Comparison of ENCODE assay signal across 19 mouse cellular contexts in the genomic region with DNA sequence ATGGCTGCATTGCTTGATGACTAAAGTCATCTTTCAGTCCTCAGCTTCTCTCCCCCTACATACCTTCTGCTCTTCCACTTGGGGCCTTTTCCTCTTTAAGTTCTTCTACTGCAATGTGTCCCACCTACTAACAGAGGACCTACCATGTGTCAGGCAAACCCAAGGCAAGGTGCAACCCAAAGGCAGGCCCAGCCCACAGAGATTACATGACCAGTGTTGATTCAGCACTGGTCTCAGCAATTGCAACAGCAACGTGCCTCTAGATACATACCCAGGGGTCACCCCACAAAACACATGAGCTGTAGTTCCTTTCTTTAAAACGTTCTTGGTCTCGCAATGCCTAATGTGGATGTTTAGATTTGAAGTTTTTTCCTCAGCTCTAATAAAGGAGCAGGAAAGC.
"Had no signal": no experiment of that assay in that cellular context is flagged by ENCODE, and none has a peak within 500 bp of the region (broad histone marks: within the 10 kb centered on the region; RNA-seq: fewer than 3 reads in every experiment).

No protein-coding gene starts in this region.

- H3K9me3 ChIP-seq: liver, embryonic 13.5 days; megakaryocyte, embryonic 14.5 days; midbrain, embryonic 10.5 days; midbrain, embryonic 15.5 days; neural tube, embryonic 12.5 days; neural tube, embryonic 15.5 days had no signal

- H3K27ac ChIP-seq: liver, embryonic 13.5 days; midbrain, embryonic 10.5 days; midbrain, embryonic 15.5 days; neural tube, embryonic 12.5 days; neural tube, embryonic 15.5 days; stomach, postnatal 0 days had no signal

- H3K4me3 ChIP-seq: liver, embryonic 13.5 days; megakaryocyte, embryonic 14.5 days; midbrain, embryonic 10.5 days; midbrain, embryonic 15.5 days; neural tube, embryonic 12.5 days; neural tube, embryonic 15.5 days had no signal

- ATAC-seq: midbrain, embryonic 15.5 days had no signal

- DNase-seq: kidney, adult 2 months; kidney, postnatal 10 days; kidney, postnatal 36 days; liver, embryonic 13.5 days; lung, adult 2 months; lung, postnatal 14 days; lung, postnatal 4 days; right cerebral cortex, adult 18-20 months; right cerebral cortex, postnatal 14 days; right cerebral cortex, postnatal 4 days; thymus, adult 2 months; thymus, postnatal 14 days; thymus, postnatal 4 days had no signal

- H3K9ac ChIP-seq: liver, embryonic 13.5 days; midbrain, embryonic 15.5 days; neural tube, embryonic 12.5 days; neural tube, embryonic 15.5 days had no signal

- H3K36me3 ChIP-seq: liver, embryonic 13.5 days; midbrain, embryonic 10.5 days; midbrain, embryonic 15.5 days; neural tube, embryonic 12.5 days; neural tube, embryonic 15.5 days had no signal

- H3K4me2 ChIP-seq: liver, embryonic 13.5 days; midbrain, embryonic 15.5 days; neural tube, embryonic 12.5 days; neural tube, embryonic 15.5 days had no signal

- H3K27me3 ChIP-seq: liver, embryonic 13.5 days; midbrain, embryonic 15.5 days; neural tube, embryonic 12.5 days; neural tube, embryonic 15.5 days had no signal
